Mouse (Mus musculus) midbrain, embryonic 10.5 days (tissue): Measurements from ENCODE around the gene Ldb1. TPM values are rescaled to one million over a fixed set of nuclear protein-coding genes. Genes with fewer than 3 reads are reported as not detected.

Source experiments
- DNase-seq: peaks from one replicate; pipeline ENCODE4 v3.0.0-alpha.2; 2017; ENCODE audit warnings: low spot score
- H3K27ac ChIP-seq: fragments of 300-500 bp; sonication (generic); replicated peaks from 2 replicates; pipeline ENCODE4 v1.5.1; 2016; ENCODE audit warnings: mild to moderate bottlenecking
- H3K27me3 ChIP-seq: fragments of 300-500 bp; sonication (generic); 2 replicates; pipeline ENCODE4 v1.6.1; 2016; ENCODE audit warnings: low read depth, mild to moderate bottlenecking; ENCODE audit not compliant: poor library complexity, severe bottlenecking
- H3K36me3 ChIP-seq: fragments of 300-500 bp; sonication (generic); 2 replicates; pipeline ENCODE4 v1.6.1; 2016; ENCODE audit warnings: mild to moderate bottlenecking, moderate library complexity
- H3K4me1 ChIP-seq: fragments of 300-500 bp; sonication (generic); 2 replicates; pipeline ENCODE4 v1.6.1; 2016
- H3K4me3 ChIP-seq: fragments of 300-500 bp; sonication (generic); 2 replicates; pipeline ENCODE4 v1.5.1; 2016; ENCODE audit warnings: mild to moderate bottlenecking, moderate library complexity
- H3K9me3 ChIP-seq: fragments of 300-500 bp; sonication (generic); replicated peaks from 2 replicates; pipeline ENCODE4 v1.6.1; 2016; ENCODE audit warnings: mild to moderate bottlenecking
- WGBS: fragments of 180-500 bp; shearing (Covaris S2); methylation state at CpG from one replicate; pipeline ENCODE4 v1.1.7; 2016; 5-methylcytosine and 5-hydroxymethylcytosine counted together
- polyA plus RNA-seq: library from polyadenylated mRNA; unstranded; fragments of >200 nt; fragmentation: Nextera tagmentation; extraction: Ambion mirVana; gene quantifications from 2 replicates; pipeline ENCODE4 v1.2.1, GENCODE M21; 2016

Ldb1 gene
- polyA plus RNA-seq, result 79.0 and 79.2 TPM in 2 replicates

DNA sequence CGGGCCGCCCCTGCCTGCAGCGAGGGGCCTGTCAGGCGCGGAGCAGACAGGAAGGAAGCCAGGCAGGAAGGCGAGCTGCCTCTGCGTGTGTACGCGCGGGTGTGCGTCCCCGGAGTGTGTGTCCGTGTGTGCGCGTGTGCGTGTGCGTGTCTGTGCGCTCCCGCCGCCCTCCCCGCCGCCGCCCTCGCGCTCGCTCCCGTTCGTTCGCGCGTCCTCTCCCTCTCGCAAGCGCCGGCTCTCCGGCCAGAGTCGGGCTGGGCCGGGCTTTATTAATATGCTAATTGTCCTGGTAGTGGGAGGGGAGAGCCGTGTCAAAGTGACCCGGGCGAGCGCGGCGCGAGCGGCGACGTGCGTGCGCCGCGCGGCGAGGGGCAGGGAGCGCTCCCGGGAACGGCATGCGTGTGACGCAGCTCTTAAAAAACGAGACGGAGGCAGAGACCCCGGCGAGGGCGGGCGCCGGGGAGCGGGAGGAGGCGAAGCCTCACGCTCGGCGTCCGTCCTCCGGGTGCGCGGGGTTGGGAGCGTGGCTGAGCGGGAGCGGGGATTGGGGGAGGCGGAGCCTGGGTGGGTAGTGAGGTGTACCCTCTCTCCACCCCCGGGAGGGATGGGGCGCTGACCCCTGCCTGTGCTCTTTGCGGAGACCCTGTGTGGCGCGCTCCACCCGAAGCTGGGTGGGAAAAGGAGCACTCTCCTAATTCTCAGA, at the start of gene Ldb1:
Gene Ldb1, minus strand, starts transcription at position 222 of the 703 bp plus-strand sequence.
- under 1% methylated on average over 79 of the region's 84 CpGs for WGBS
- Histone ChIP-seq H3K27me3 (no peaks in the 10 kb centered on the region), H3K27ac (peak within 1 kb of the TSS; percentile 96), H3K4me1 (peaks cover 64% of the 10 kb centered on the region), H3K9me3 (no peaks in the 10 kb centered on the region), H3K4me3 (peak within 1 kb of the TSS; percentile 92), H3K36me3 (no peaks in the 10 kb centered on the region)
- peak; percentile 91 for DNase-seq

DNA sequence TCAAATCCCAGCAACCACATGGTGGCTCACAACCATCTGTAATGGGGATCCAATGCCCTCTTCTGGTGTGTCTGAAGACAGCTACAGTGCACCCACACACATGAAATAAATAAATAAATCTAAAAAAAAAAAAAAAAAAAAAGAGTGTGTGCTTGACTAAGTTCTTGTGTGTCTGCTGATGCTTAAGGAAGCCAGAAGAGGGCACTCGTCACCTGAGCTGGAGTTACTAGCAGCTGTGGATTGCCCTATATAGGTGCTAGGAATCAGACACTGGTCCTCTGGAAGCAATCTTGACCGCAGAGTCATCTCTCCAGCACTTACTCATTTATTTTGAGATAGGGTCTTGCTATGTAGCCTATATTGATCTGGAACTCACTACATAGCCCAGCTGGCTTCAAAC, 49.1 kb upstream of the Ldb1 start:
- H3K27ac ChIP-seq, result no peak overlapping the region
- 93% methylated on average over 2 of the region's 2 CpGs for WGBS
- no peak overlapping the region for H3K4me3 ChIP-seq
- H3K27me3 ChIP-seq, result no peaks in the 10 kb centered on the region
- H3K9me3 ChIP-seq, result no peaks in the 10 kb centered on the region; the same call in 1 of the 2 replicates
- H3K4me1 ChIP-seq, result no peaks in the 10 kb centered on the region
- H3K36me3 ChIP-seq, result no peaks in the 10 kb centered on the region
- no peak for DNase-seq

DNA sequence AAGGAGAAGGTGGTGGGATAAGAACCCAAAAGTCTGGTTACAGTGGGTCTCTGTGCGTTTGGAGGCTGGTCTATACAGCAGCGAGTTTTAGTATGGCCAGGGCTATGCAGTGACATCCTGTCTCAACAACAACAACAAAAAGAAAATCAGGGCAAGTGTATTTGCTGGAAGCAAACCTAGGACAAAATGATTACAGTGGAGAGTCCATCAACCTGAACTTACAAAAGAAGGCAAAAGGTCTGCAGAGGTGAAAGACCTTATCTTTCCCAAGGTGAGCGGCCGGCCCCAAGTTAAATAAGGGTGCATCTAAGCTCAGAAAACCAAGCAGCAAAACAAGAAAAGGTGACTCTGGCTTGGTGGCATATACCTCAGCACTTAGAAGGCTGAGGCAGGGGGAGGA, 46.6 kb upstream of the Ldb1 start:
- Histone ChIP-seq H3K4me3 (no peak overlapping the region), H3K4me1 (no peaks in the 10 kb centered on the region), H3K36me3 (no peaks in the 10 kb centered on the region), H3K27ac (no peak overlapping the region), H3K9me3 (no peaks in the 10 kb centered on the region; the same call in 1 of the 2 replicates), H3K27me3 (no peaks in the 10 kb centered on the region)
- DNase-seq, result no peak
- WGBS, result 89% methylated on average over 4 of the region's 4 CpGs

DNA sequence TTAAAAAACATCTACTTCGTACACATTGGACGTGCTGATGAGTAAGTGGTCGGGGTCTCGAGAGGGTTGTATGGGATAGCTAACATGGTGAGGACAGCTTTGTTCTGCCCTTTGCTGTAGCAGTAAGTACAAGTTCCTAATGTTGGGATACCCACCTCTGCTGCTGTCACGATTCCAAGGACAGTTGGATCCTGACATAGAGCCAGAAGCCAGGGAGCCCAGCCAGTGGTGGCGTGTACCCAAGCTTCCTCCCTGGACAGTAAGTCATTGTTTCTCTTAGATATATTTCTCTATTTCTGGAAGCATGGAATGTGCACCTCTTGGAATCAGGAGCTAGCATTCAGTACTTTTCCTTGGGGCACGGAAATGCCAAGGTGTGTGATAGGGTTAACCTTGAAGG, 42.9 kb upstream of the Ldb1 start:
- peaks cover 37% of the 10 kb centered on the region for H3K36me3 ChIP-seq
- H3K4me3 ChIP-seq, result no peak overlapping the region
- 87% methylated on average over 7 of the region's 7 CpGs for WGBS
- no peak overlapping the region for H3K27ac ChIP-seq
- H3K27me3 ChIP-seq, result no peaks in the 10 kb centered on the region
- DNase-seq, result no peak
- H3K4me1 ChIP-seq, result no peaks in the 10 kb centered on the region
- no peaks in the 10 kb centered on the region for H3K9me3 ChIP-seq

DNA sequence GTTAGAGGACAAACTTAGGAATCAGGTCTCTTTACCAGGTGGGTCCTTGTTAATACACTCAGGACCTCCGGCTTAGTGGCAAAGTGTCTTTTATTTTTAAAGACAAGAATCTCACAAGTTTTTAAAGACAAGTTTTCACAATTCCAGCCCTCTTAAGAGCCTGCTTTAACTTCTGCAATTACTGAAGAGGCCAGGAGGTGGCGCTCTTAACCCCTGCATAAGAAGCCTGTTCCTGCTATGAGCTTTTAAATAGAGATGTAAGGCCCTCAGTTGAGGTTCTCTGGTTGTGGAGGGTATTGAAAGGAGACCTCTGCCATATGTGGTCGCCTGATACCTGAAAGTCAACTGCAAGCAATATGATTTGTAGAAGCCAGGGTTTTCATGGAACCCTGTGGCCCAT, 41.3 kb upstream of the Ldb1 start:
- WGBS, result 53% methylated on average over 3 of the region's 3 CpGs
- H3K27me3 ChIP-seq, result no peaks in the 10 kb centered on the region
- no peak overlapping the region for H3K27ac ChIP-seq
- H3K36me3 ChIP-seq, result peaks cover 53% of the 10 kb centered on the region
- peak; percentile 49 for DNase-seq
- H3K4me3 ChIP-seq, result no peak overlapping the region
- no peaks in the 10 kb centered on the region for H3K4me1 ChIP-seq
- H3K9me3 ChIP-seq, result no peaks in the 10 kb centered on the region

DNA sequence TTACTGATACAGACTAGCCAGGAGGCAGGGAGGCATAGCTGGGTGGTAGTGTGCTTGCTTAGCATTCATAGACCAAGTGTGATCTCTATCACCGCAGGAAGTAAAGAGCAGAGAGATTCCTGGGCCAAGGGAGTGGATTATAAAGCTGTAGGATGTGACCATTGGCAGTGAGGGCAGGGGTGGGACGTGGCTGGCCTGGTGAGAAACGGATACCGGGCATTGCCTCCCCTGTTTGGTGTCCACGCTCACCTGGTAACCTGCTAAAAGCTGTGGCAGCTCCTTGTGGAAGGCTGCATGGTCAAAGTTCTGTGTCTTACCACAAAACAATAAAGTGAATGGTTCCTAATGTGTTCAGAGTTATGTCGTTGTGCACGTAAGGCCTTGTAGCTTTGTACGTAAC, 40.2 kb upstream of the Ldb1 start:
- H3K4me1 ChIP-seq, result no peaks in the 10 kb centered on the region
- H3K27ac ChIP-seq, result no peak overlapping the region
- no peaks in the 10 kb centered on the region for H3K9me3 ChIP-seq
- peaks cover 64% of the 10 kb centered on the region for H3K36me3 ChIP-seq
- 96% methylated on average over 8 of the region's 8 CpGs for WGBS
- no peak for DNase-seq
- H3K4me3 ChIP-seq, result no peak overlapping the region
- no peaks in the 10 kb centered on the region for H3K27me3 ChIP-seq

DNA sequence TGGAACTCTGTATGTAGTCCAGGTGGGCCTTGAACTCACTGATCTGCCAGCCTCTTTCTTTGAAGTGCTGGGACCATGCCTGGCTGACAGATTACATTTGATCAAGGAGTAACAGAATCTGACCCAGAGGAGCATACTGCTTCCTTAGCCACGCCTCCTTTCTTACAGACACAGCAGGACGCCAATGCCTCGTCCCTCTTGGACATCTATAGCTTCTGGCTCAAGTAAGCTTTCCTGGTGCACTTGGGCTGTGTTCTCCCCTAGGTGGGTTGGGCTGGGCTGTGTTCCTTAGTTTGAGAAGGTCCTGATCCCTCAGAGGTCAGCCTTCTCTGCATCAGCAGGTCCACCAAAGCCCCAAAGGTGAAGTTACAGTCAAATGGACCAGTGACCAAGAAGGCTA, 33.5 kb upstream of the Ldb1 start:
- no peaks in the 10 kb centered on the region for H3K27me3 ChIP-seq
- H3K4me3 ChIP-seq, result no peak overlapping the region; the same call in 1 of the 2 replicates
- no peaks in the 10 kb centered on the region for H3K9me3 ChIP-seq
- H3K4me1 ChIP-seq, result peaks cover 20% of the 10 kb centered on the region
- H3K36me3 ChIP-seq, result peaks cover 71% of the 10 kb centered on the region
- no peak for DNase-seq
- 67% methylated on average over 3 of the region's 3 CpGs for WGBS
- no peak overlapping the region for H3K27ac ChIP-seq

DNA sequence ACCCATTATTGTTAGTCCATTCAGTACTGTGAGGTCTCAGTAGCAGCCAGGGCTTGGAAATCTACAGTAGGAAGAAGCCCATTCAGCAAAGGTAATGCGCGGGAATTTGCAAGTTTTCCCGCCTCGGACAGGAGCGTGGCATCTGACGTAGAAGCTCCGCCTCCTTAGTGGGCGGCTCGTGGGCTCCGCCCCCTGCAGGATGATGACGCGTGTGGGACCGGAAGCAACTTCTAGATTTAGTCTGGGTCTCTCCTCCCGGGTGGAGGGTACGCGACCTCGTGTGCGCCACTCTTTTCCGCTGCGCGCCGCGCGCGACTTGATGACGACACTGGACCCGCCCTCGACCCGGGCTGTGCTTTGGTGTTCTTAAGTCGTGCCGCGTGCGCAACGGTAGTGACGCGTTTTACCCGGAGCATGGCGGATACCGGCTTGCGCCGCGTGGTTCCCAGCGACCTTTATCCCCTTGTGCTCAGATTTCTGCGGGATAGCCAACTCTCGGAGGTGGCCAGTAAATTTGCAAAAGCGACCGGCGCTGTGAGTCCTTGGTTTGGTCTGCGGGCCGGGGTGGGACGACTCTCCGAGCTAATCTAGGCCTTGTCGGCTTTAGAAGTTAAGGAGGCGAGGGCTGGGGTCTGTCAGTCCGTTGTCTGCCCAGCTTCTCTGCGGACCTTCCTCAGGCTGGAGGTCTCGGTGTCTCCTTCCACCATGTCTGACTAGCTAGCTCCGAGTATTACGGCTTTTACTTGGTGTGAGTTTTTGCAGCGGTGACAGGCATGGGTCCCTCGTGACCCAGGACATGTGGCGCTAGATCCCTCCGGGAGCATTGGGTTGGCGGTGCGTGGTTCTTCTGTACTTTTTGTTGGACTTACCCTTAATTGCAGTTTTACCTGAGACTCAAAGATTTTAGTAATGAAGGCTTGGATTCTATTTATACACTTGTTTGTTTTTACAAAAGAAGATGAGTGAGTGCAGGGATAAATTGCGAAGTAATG, 30.9 kb upstream of the Ldb1 start, which contains the start of gene Nolc1:
Gene Nolc1, plus strand, starts transcription at position 248 of the 992 bp plus-strand sequence.
- DNase-seq, result peak; percentile 99
- no peaks in the 10 kb centered on the region for H3K27me3 ChIP-seq
- H3K4me3 ChIP-seq, result peak within 1 kb of the TSS; percentile 77
- WGBS, result under 1% methylated on average over 66 of the region's 66 CpGs
- peak within 1 kb of the TSS; percentile 87 for H3K27ac ChIP-seq
- H3K36me3 ChIP-seq, result peaks cover 71% of the 10 kb centered on the region
- no peaks in the 10 kb centered on the region for H3K9me3 ChIP-seq
- peaks cover 20% of the 10 kb centered on the region for H3K4me1 ChIP-seq

DNA sequence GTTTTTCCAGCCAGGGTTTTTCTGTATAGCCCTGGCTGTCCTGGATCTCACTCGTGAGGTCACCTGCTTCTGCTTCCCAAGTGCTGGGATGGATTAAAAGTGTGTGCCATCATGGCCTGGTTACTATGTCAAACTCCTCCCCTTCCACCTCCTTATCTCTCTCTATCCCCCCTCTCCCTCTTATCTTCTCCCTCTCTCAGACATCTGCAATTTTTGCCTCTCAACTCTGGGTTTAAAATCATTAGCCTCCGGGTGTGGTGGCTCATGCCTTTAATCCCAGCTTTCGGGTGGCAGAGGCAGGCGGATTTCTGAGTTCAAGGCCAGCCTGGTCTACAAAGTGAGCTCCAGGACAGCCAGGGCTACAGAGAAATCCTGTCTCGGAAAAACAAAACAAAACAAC, 29.3 kb upstream of the Ldb1 start:
- Histone ChIP-seq H3K4me3 (no peak overlapping the region), H3K9me3 (no peaks in the 10 kb centered on the region), H3K4me1 (peaks cover 20% of the 10 kb centered on the region), H3K27ac (no peak overlapping the region), H3K36me3 (peaks cover 70% of the 10 kb centered on the region), H3K27me3 (no peaks in the 10 kb centered on the region)
- 92% methylated on average over 5 of the region's 5 CpGs for WGBS
- DNase-seq, result no peak

DNA sequence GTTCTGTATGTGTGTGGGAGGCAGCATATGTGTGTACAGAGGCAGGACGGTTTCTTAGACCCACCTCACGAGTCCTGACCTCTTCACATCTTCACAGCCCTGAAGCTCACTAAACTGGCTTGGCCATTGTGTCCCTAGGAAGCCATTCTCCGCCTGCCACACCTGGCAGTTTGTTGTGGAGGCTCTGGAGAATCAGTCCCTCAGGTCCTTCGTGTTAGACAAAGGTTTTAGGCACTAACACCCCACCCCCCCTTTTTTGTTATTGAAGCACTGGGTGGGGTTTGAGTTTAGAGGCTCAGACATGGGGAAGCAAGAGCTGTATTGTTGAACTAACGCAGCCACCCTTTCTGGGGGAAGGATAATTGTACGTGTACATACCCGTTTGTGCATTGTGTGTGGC, 28.3 kb upstream of the Ldb1 start:
- 89% methylated on average over 7 of the region's 7 CpGs for WGBS
- DNase-seq, result no peak
- no peak overlapping the region for H3K4me3 ChIP-seq
- H3K4me1 ChIP-seq, result peaks cover 20% of the 10 kb centered on the region
- no peaks in the 10 kb centered on the region for H3K27me3 ChIP-seq
- peaks cover 69% of the 10 kb centered on the region for H3K36me3 ChIP-seq
- no peaks in the 10 kb centered on the region for H3K9me3 ChIP-seq
- no peak overlapping the region for H3K27ac ChIP-seq

DNA sequence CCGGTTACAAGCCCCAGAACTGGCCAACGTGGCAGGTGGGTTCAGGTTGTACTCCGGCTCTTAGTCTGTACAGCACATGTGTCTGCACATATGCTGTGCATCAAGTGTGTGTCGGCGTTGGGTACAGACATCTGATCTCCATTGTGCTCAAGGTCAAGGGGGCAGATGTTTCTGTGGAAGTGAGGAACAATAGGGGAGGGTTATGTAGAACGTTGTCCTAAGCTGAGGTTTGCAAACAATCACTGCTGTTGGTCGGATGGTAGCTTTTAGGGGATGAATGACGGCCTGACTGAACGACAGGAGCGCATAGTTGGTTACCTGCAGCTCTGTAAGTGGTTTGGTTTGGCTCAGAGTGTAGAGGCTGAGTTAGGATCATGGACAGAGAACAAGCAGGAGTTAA, 23.0 kb upstream of the Ldb1 start:
- no peak overlapping the region for H3K4me3 ChIP-seq
- H3K27ac ChIP-seq, result no peak overlapping the region
- DNase-seq, result no peak
- no peaks in the 10 kb centered on the region for H3K27me3 ChIP-seq
- H3K4me1 ChIP-seq, result no peaks in the 10 kb centered on the region
- WGBS, result 86% methylated on average over 10 of the region's 10 CpGs
- H3K9me3 ChIP-seq, result no peaks in the 10 kb centered on the region
- peaks cover 98% of the 10 kb centered on the region for H3K36me3 ChIP-seq

DNA sequence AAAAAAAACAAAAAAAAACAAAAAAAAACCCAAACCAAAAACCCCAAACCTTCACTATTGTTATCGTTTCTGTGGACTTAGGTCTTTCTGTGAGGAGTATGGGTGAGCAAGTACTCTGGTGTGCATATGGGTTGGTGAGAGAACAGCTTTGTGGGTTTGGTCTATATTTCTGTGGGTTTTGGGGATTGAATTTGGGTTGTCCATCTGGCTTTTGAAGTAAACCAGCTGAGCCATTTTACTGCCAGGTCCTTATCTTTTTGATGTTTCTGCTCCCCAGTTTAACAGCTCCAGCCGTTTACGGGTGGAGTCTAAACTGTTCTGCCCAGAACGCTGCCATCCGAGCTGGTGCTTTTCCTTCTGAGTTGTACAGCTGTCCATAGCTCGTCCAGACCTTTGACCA, 15.8 kb upstream of the Ldb1 start:
- H3K27ac ChIP-seq, result no peak overlapping the region
- no peaks in the 10 kb centered on the region for H3K9me3 ChIP-seq
- H3K27me3 ChIP-seq, result no peaks in the 10 kb centered on the region
- peaks cover 56% of the 10 kb centered on the region for H3K36me3 ChIP-seq
- DNase-seq, result no peak
- no peak overlapping the region for H3K4me3 ChIP-seq
- peaks cover 17% of the 10 kb centered on the region for H3K4me1 ChIP-seq
- 90% methylated on average over 6 of the region's 6 CpGs for WGBS

DNA sequence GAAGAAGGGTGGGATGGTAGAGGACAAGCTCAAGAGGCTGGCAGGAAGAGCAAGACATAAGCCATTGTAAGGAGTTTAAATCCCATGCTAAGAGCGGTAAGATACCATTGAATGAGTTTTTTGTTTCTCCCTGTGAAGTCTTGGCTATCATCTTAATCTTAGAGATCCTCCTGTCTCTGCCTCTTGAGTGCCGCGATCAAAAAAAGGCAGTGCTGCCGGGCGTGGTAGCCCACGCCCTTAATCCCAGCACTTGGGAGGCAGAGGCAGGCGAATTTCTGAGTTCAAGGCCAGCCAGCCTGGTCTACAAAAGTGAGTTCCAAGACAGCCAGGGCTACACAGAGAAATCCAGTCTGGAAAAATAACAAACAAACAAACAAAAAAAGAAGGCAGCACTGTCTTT, 13.5 kb upstream of the Ldb1 start:
- Histone ChIP-seq H3K9me3 (no peaks in the 10 kb centered on the region), H3K4me1 (peaks cover 20% of the 10 kb centered on the region), H3K27ac (no peak overlapping the region), H3K27me3 (no peaks in the 10 kb centered on the region), H3K36me3 (peaks cover 32% of the 10 kb centered on the region), H3K4me3 (peak overlapping the region; percentile 95)
- WGBS, result 97% methylated on average over 7 of the region's 7 CpGs
- DNase-seq, result no peak
